Mouse (Mus musculus) bone marrow macrophage, adult 2 months (primary cell): ENCODE data around the gene Ern1.
"Not testable (repeated sequence)": the region's sequence is repeated elsewhere in the genome, so short reads cannot be mapped to it uniquely, and the experiment has no call there.

Experiments used
- CTCF ChIP-seq: IDR thresholded peaks from 2 replicates; pipeline ENCODE4 v1.5.1; 2012; ENCODE audit warnings: low read depth, mild to moderate bottlenecking, low read length, moderate library complexity
- POLR2A ChIP-seq: IDR thresholded peaks from 2 replicates; pipeline ENCODE4 v1.6.1; 2012; ENCODE audit warnings: mild to moderate bottlenecking, low read depth, low read length, borderline replicate concordance

- not testable (repeated sequence) for TF ChIP-seq CTCF, POLR2A
These were observed 93.6 kb downstream of the Ern1 start for GRCm38 (mm10) chr11:106394055-106394454.
